Mouse (Mus musculus): ENCODE results near the gene Pygm. TPM values are rescaled to one million over a fixed set of nuclear protein-coding genes. Genes with fewer than 3 reads are reported as not detected.

Pygm gene
- polyA plus RNA-seq, 1 experiment = 1.2 TPM

DNA sequence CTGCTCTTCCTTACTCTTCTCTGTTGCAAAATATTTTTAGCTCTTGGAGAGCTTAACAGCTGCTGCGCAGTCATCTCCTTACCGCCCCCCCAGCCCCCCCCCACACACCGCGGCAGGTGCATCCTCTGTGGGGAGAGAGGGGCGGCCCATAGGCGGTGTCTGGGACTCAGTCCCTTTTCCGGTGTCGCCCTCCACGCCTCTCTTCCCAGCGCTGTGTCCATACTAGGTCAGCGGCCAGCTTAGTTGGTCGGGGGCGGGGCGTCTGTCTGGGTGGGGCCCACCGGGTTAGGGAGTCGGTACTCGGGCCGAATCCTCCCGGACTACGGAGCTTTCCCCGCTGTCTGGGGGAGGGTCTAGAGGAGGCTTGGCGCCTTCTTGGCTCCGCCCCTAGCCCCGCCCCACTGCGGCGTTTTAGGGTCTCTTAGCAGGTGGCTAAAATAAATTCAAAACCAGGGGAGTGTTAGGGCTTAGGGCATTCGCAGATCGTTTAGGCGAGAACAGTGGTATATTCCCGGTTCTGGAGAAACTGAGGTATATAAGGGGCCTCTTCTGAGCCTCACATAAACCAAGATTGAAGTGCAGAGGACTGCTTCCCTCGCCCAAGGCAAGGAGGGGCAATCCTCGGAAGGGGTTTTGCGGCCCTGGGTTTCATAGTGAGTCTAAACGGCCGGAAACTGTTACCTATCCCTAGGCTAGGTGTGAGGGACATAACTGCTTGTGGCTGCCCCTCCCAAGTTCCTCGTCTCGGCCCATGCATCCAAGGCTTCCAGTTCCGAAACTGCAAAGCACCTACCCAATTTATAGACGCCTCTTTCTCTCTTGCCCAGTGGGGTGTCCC, 14.5 kb downstream of the Pygm start:
- TF ChIP-seq CTCF (IDR thresholded peaks at IDR 0.05; ENCODE audit: control insufficient read depth, insufficient read depth, insufficient read length) (no peak), FOSL1 (IDR thresholded peaks at IDR 0.05; ENCODE audit: insufficient read depth, low read length, poor library complexity, severe bottlenecking) (no peak), MYOG (IDR thresholded peaks at IDR 0.05; ENCODE audit: control insufficient read depth, extremely low read depth, insufficient read length) (no peak), USF1 (IDR thresholded peaks at IDR 0.05; ENCODE audit: low read depth) (no peak), MAX (IDR thresholded peaks at IDR 0.05) (no peak), CEBPB (IDR thresholded peaks at IDR 0.05; ENCODE audit: low read depth) (no peak), MYOD1 (IDR thresholded peaks at IDR 0.05; ENCODE audit: control insufficient read depth, insufficient read length, low read depth) (no peak)
- Histone ChIP-seq H3K36me3 (ENCODE audit: control insufficient read depth, insufficient read depth) (no peaks in the 10 kb centered on the region), H3K4me3 (ENCODE audit: insufficient read depth, poor library complexity, severe bottlenecking) (no peak overlapping the region), H3K79me2 (ENCODE audit: control insufficient read depth, insufficient read depth) (no peaks in the 10 kb centered on the region), H3K79me3 (ENCODE audit: low read depth) (no peaks in the 10 kb centered on the region), H3K27me3 (ENCODE audit: control insufficient read depth, insufficient read depth, insufficient read length) (peaks cover 33% of the 10 kb centered on the region), H3ac (ENCODE audit: control insufficient read depth, insufficient read length, low read depth) (no peak overlapping the region)

DNA sequence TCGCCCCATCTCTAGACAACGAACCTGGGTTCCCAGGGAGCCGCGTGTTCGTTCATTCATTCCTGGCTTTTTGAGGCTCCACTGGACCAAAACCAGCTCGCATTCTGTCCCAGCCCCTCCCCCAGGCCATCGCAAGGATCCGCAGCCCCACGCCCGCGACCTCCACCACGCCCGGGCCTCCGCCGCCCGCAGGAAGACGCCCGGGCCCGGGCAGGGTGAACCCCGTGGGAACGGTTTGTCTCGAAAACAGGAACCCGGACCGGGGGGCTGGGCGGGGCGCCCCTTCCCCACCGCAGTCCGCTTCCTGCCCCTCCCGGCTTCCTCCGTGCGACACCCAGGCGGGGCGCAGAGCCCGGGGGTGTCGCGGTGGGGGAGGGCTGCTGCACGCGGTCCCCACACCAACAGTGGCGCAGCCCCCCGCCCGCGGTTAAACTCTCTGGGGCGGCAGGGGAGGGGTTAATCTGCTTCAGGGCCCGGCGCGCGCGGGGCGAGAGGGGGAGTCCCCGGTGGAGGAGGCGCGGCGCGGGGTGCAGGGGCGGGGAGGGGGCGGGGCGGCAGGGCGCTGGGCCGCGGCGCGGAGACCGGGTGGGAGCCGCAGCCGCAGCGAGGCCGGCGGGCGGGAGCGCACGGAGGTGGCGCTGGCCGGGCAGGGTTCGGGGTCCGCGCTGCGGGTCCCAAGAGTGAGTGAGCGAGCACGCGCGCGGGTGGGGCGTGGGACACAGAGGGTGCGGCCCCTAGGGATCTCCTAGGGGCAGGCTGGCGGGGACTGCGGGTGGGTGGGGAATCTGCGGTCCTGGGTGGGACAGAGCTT, 15.3 kb downstream of the Pygm start, which contains the start of gene Rasgrp2:
Rasgrp2 (plus strand) TSS at position 56 of the 811 bp plus-strand sequence.
- no peak for TF ChIP-seq FOSL1 (IDR thresholded peaks at IDR 0.05; ENCODE audit: insufficient read depth, low read length, poor library complexity, severe bottlenecking)
- no peak for TF ChIP-seq USF1 (IDR thresholded peaks at IDR 0.05; ENCODE audit: low read depth)
- no peak for TF ChIP-seq MYOG (IDR thresholded peaks at IDR 0.05; ENCODE audit: control insufficient read depth, extremely low read depth, insufficient read length)
- TF ChIP-seq CEBPB (IDR thresholded peaks at IDR 0.05; ENCODE audit: low read depth) = no peak
- TF ChIP-seq MYOD1 (IDR thresholded peaks at IDR 0.05; ENCODE audit: control insufficient read depth, insufficient read length, low read depth) = no peak
- no peak for TF ChIP-seq MAX (IDR thresholded peaks at IDR 0.05)
- no peak for TF ChIP-seq CTCF (IDR thresholded peaks at IDR 0.05; ENCODE audit: control insufficient read depth, insufficient read depth, insufficient read length)
- no peaks in the 10 kb centered on the region for H3K36me3 ChIP-seq (ENCODE audit: control insufficient read depth, insufficient read depth)
- H3K27me3 ChIP-seq (ENCODE audit: control insufficient read depth, insufficient read depth, insufficient read length) = peaks cover 34% of the 10 kb centered on the region
- no peaks in the 10 kb centered on the region for H3K79me2 ChIP-seq (ENCODE audit: control insufficient read depth, insufficient read depth)
- no peaks in the 10 kb centered on the region for H3K79me3 ChIP-seq (ENCODE audit: low read depth)
- H3ac ChIP-seq (ENCODE audit: control insufficient read depth, insufficient read length, low read depth) = peak within 1 kb of the TSS; percentile 72
- no peak within 1 kb of the TSS for H3K4me3 ChIP-seq (ENCODE audit: insufficient read depth, poor library complexity, severe bottlenecking)

DNA sequence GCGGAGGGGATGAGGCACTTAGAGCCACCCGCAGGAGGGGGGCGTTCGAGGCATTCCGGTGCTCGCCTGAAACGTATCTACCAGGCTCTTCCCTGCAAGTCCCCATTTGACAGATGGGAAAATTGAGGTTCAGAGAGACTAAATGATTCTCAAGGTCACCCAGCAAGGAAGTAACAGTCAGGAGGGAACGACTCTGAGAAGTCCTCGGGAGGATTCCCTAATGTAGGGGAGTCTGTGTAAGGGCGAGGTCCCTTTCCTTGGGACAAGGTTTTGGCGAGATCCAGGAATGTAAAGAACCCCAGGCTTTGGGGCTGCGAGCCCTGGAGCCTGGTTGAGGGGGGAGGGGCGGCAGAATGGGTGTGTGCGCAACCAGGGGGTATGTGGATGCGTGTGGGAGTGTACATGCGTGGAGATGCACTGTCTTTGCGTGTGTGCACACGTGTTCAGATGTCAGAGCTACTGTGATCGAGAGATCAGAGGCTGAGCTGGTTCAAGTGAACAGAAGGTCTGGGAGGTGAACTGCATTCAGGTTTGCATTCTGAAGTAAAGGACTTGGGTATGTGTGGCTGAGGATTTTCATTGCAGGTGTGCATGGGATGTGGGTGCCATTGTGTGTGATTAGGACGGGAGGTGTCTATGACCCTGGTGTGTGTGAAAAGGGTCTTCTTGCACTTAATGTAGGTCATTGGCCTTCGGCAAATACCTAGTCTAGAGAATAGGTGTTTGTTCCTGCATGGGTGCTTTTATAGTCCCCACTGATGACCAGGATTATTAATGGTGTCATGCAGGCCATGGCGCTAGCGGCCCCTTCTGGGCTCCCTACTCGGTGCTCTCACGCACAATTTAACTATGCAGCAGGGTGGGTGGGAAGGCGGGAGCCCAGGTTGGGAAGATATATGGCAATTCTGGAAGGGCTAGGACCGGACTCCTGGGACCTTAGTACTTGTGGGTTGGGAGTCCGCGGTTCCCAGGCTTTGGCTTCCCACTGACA, 16.2 kb downstream of the Pygm start:
- no peak overlapping the region for H3K4me3 ChIP-seq (ENCODE audit: insufficient read depth, poor library complexity, severe bottlenecking)
- H3ac ChIP-seq (ENCODE audit: control insufficient read depth, insufficient read length, low read depth) = peak overlapping the region; percentile 6
- TF ChIP-seq FOSL1 (IDR thresholded peaks at IDR 0.05; ENCODE audit: insufficient read depth, low read length, poor library complexity, severe bottlenecking) (no peak), MAX (IDR thresholded peaks at IDR 0.05) (no peak), USF1 (IDR thresholded peaks at IDR 0.05; ENCODE audit: low read depth) (no peak), CEBPB (IDR thresholded peaks at IDR 0.05; ENCODE audit: low read depth) (no peak), MYOD1 (IDR thresholded peaks at IDR 0.05; ENCODE audit: control insufficient read depth, insufficient read length, low read depth) (no peak), CTCF (IDR thresholded peaks at IDR 0.05; ENCODE audit: control insufficient read depth, insufficient read depth, insufficient read length) (no peak), MYOG (IDR thresholded peaks at IDR 0.05; ENCODE audit: control insufficient read depth, extremely low read depth, insufficient read length) (no peak)
- peaks cover 39% of the 10 kb centered on the region for H3K27me3 ChIP-seq (ENCODE audit: control insufficient read depth, insufficient read depth, insufficient read length)
- no peaks in the 10 kb centered on the region for H3K79me3 ChIP-seq (ENCODE audit: low read depth)
- no peaks in the 10 kb centered on the region for H3K36me3 ChIP-seq (ENCODE audit: control insufficient read depth, insufficient read depth)
- no peaks in the 10 kb centered on the region for H3K79me2 ChIP-seq (ENCODE audit: control insufficient read depth, insufficient read depth)

DNA sequence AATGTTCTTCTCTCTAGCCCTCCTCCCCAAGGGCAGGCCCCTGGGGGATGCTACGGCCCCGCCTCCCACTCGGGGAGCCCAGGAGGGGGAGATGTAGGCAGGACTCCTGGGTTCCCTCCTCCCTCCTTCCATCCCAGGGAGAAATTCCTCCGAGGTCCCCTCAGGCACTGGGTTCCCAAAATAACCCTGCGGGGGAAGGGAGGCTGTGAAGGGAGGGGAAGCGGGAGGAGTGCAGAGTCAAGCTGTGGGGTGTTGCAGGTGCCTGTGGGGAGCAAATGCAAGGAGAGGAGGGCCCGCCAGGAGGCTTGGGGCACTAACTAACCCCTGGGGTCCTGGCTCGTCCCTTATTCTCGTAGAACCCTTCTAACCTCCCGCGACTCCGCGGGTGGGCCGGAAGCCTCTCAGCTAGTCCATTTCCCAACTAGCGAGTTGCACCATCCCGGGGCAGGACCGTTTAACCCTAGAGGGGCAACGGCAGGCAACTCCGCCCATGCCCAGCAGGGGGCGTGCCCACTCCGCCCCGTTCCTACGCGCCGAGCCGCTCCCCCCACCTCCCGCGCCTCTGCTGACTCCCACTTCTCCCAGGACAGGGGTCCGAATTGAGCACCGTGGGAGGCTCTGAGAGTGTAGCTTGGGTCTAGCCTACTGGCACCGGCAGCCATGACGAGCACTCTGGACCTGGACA, 17.1 kb downstream of the Pygm start:
- Histone ChIP-seq H3K4me3 (ENCODE audit: insufficient read depth, poor library complexity, severe bottlenecking) (no peak overlapping the region), H3K27me3 (ENCODE audit: control insufficient read depth, insufficient read depth, insufficient read length) (peaks cover 40% of the 10 kb centered on the region), H3K36me3 (ENCODE audit: control insufficient read depth, insufficient read depth) (no peaks in the 10 kb centered on the region), H3ac (ENCODE audit: control insufficient read depth, insufficient read length, low read depth) (no peak overlapping the region), H3K79me3 (ENCODE audit: low read depth) (no peaks in the 10 kb centered on the region), H3K79me2 (ENCODE audit: control insufficient read depth, insufficient read depth) (no peaks in the 10 kb centered on the region)
- peak; percentile 96 for TF ChIP-seq CTCF (IDR thresholded peaks at IDR 0.05; ENCODE audit: control insufficient read depth, insufficient read depth, insufficient read length)
- no peak for TF ChIP-seq FOSL1 (IDR thresholded peaks at IDR 0.05; ENCODE audit: insufficient read depth, low read length, poor library complexity, severe bottlenecking)
- TF ChIP-seq CEBPB (IDR thresholded peaks at IDR 0.05; ENCODE audit: low read depth) = no peak
- no peak for TF ChIP-seq MAX (IDR thresholded peaks at IDR 0.05)
- no peak for TF ChIP-seq MYOD1 (IDR thresholded peaks at IDR 0.05; ENCODE audit: control insufficient read depth, insufficient read length, low read depth)

Data from C2C12 (cell line).